Mouse (Mus musculus) olfactory bulb, adult 2 months (tissue): ENCODE measurements around the gene Hccs.

Experiments used
- CTCF ChIP-seq: fragments of 200-500 bp; IDR thresholded peaks from 2 replicates; pipeline ENCODE4 v1.5.1; 2012; ENCODE audit warnings: low read depth, mild to moderate bottlenecking, low read length, moderate library complexity; ENCODE audit not compliant: insufficient read depth
- POLR2A ChIP-seq: fragments of 200-500 bp; IDR thresholded peaks from 2 replicates; pipeline ENCODE4 v1.6.1; 2012; ENCODE audit warnings: mild to moderate bottlenecking, low read depth, low read length, moderate library complexity; ENCODE audit not compliant: insufficient read depth

GRCm38 (mm10) chrX:169325929-169326595 is 5.9 kb upstream of the Hccs start:
- TF ChIP-seq POLR2A (no peak), CTCF (no peak)
